Mouse (Mus musculus) brain, embryonic 14.5 days (tissue): ENCODE data around the gene Gstt2. TPM values are rescaled to one million over a fixed set of nuclear protein-coding genes. Genes with fewer than 3 reads are reported as not detected.

Experiments
- DNase-seq: peaks from one replicate; pipeline ENCODE4 v3.0.0-alpha.2; 2011; ENCODE audit warnings: low read depth
- CTCF ChIP-seq: fragments of 200-500 bp; IDR thresholded peaks from 2 replicates; pipeline ENCODE4 v1.5.1; 2012; ENCODE audit warnings: inconsistent platforms, mild to moderate bottlenecking, moderate library complexity, borderline replicate concordance; ENCODE audit not compliant: insufficient read depth, insufficient read length; ENCODE audit errors: extremely low read depth
- POLR2A ChIP-seq: fragments of 200-500 bp; IDR thresholded peaks from 2 replicates; pipeline ENCODE4 v1.6.1; 2012; ENCODE audit warnings: mild to moderate bottlenecking, inconsistent platforms, borderline replicate concordance; ENCODE audit not compliant: poor library complexity, insufficient read depth, insufficient read length, severe bottlenecking; ENCODE audit errors: extremely low read depth
- polyA plus RNA-seq: library from polyadenylated mRNA; depleted of rRNA; stranded (reverse); fragments of >200 nt; gene quantifications from 2 replicates; pipeline ENCODE4 v1.2.3, GENCODE M21; 2012; rRNA removed

Gstt2 gene
- polyA plus RNA-seq, 1 experiment = 7.7 TPM

GRCm38 (mm10) chr10:75785442-75785841 lies 51.8 kb downstream of the Gstt2 start:
- DNase-seq = no peak
- no peak for TF ChIP-seq CTCF
- no peak for TF ChIP-seq POLR2A

Other genes starting within 250 kb of the Gstt2 start
- gene Ggt5, start 248.1 kb downstream of the Gstt2 start, polyA plus RNA-seq = 5.2 and 6.7 TPM in 2 replicates
- gene Susd2, start 193.4 kb downstream of the Gstt2 start, polyA plus RNA-seq = 2.9 and 4.8 TPM in 2 replicates
- 43.8 and 56.6 TPM in 2 replicates for gene Cabin1, start 73.1 kb downstream of the Gstt2 start, polyA plus RNA-seq
- 55.9 and 69.3 TPM in 2 replicates for gene Ddt, start 64.0 kb downstream of the Gstt2 start, polyA plus RNA-seq
- gene Gm20441, start 56.5 kb downstream of the Gstt2 start, polyA plus RNA-seq = not detected in 2 replicates
- gene Gstt3, start 56.0 kb downstream of the Gstt2 start, polyA plus RNA-seq = 1.1 TPM in 2 replicates
- gene Gstt1, start 38.8 kb downstream of the Gstt2 start, polyA plus RNA-seq = 11.5 and 13.4 TPM in 2 replicates
- not detected in 2 replicates for gene Gstt4, start 14.9 kb downstream of the Gstt2 start, polyA plus RNA-seq
- 1,693 and 2,722 TPM in 2 replicates for gene Mif, start 22.8 kb upstream of the Gstt2 start, polyA plus RNA-seq
- 1.7 and 5.7 TPM in 2 replicates for gene Derl3, start 56.0 kb upstream of the Gstt2 start, polyA plus RNA-seq
- gene Smarcb1, start 84.2 kb upstream of the Gstt2 start, polyA plus RNA-seq = 129 and 165 TPM in 2 replicates
- 28.6 and 40.4 TPM in 2 replicates for gene Chchd10, start 95.7 kb upstream of the Gstt2 start, polyA plus RNA-seq
- gene Mmp11, start 99.1 kb upstream of the Gstt2 start, polyA plus RNA-seq = 28.8 and 38.5 TPM in 2 replicates
- gene Gm867, start 103.2 kb upstream of the Gstt2 start, polyA plus RNA-seq = 0.71 and 1.4 TPM in 2 replicates
- gene Vpreb3, start 105.6 kb upstream of the Gstt2 start, polyA plus RNA-seq = 0.16 TPM in 1 of 2 replicates, not detected in the other
- gene Gm5134, start 117.1 kb upstream of the Gstt2 start, polyA plus RNA-seq = 0.05 TPM in 2 replicates
- gene Zfp280b, start 195.2 kb upstream of the Gstt2 start, polyA plus RNA-seq = 10.8 and 12.3 TPM in 2 replicates